Mouse (Mus musculus) neural tube, embryonic 13.5 days (tissue): ENCODE measurements at regions not wholly inside any gene's neighbourhood (a gene's known extent, or its start where the extent isn't known, plus 50 kb on each side); places are given as distances from the start of the nearest gene placed in this dataset.
A peak's percentile ranks its signal among the peaks of the same experiment; 100 is the strongest.

Experiments used
- ATAC-seq: fragments of 200-750 bp; cut with Nextera tagmentation; 2 replicates; pipeline ENCODE4 v1.8.0; 2017; ENCODE audit warnings: low read depth, mild to moderate bottlenecking, moderate TSS enrichment, moderate library complexity
- H3K27ac ChIP-seq: fragments of 300-500 bp; sonication (generic); replicated peaks from 2 replicates; pipeline ENCODE4 v1.5.1; 2015; ENCODE audit warnings: moderate library complexity, mild to moderate bottlenecking, inconsistent platforms
- H3K27me3 ChIP-seq: fragments of 300-500 bp; sonication (generic); 2 replicates; pipeline ENCODE4 v1.6.1; 2015; ENCODE audit warnings: mild to moderate bottlenecking, inconsistent platforms
- H3K36me3 ChIP-seq: fragments of 300-500 bp; sonication (generic); 2 replicates; pipeline ENCODE4 v1.6.1; 2015; ENCODE audit warnings: mild to moderate bottlenecking, inconsistent platforms
- H3K4me1 ChIP-seq: fragments of 300-500 bp; sonication (generic); replicated peaks from 2 replicates; pipeline ENCODE4 v1.6.1; 2015; ENCODE audit warnings: inconsistent platforms
- H3K4me2 ChIP-seq: fragments of 300-500 bp; sonication (generic); 2 replicates; pipeline ENCODE4 v1.6.1; 2015; ENCODE audit warnings: inconsistent platforms, mild to moderate bottlenecking, moderate library complexity
- H3K4me3 ChIP-seq: fragments of 300-500 bp; sonication (generic); 2 replicates; pipeline ENCODE4 v1.5.1; 2015; ENCODE audit warnings: mild to moderate bottlenecking, inconsistent platforms
- H3K9ac ChIP-seq: fragments of 300-500 bp; sonication (generic); 2 replicates; pipeline ENCODE4 v1.6.1; 2015; ENCODE audit warnings: moderate library complexity, mild to moderate bottlenecking, inconsistent platforms
- H3K9me3 ChIP-seq: fragments of 300-500 bp; sonication (generic); 2 replicates; pipeline ENCODE4 v1.6.1; 2016; ENCODE audit warnings: inconsistent platforms
- WGBS: fragments of 180-500 bp; shearing (Covaris S2); methylation state at CpG from one replicate; pipeline ENCODE4 v1.1.7; 2015; 5-methylcytosine and 5-hydroxymethylcytosine counted together

- H3K27me3 ChIP-seq: no peaks in the 10 kb centered on the region
- H3K4me1 ChIP-seq: peaks cover 14% of the 10 kb centered on the region
- no peak for ATAC-seq
- H3K27ac ChIP-seq: no peak overlapping the region
- no peaks in the 10 kb centered on the region for H3K9me3 ChIP-seq
- no peaks in the 10 kb centered on the region for H3K36me3 ChIP-seq
- WGBS: 17% methylated on average over 7 of the region's 7 CpGs
- H3K9ac ChIP-seq: no peak overlapping the region
- H3K4me3 ChIP-seq: no peak overlapping the region
- H3K4me2 ChIP-seq: no peak overlapping the region
Observed at GRCm38 (mm10) chr2:128272789-128273188, 147.0 kb downstream of the Bcl2l11 start.

- Histone ChIP-seq H3K27me3 (no peaks in the 10 kb centered on the region), H3K4me2 (no peak overlapping the region), H3K27ac (no peak overlapping the region), H3K9me3 (no peaks in the 10 kb centered on the region), H3K36me3 (no peaks in the 10 kb centered on the region), H3K9ac (no peak overlapping the region), H3K4me1 (peaks cover 19% of the 10 kb centered on the region), H3K4me3 (no peak overlapping the region)
- ATAC-seq: no peak
- 50% methylated on average over 4 of the region's 4 CpGs for WGBS
Observed at GRCm38 (mm10) chr2:128273292-128273691, 147.5 kb downstream of the Bcl2l11 start.

GRCm38 (mm10) chr2:128276337-128276736 lies 150.5 kb downstream of the Bcl2l11 start:
- ATAC-seq: no peak
- Histone ChIP-seq H3K9ac (no peak overlapping the region), H3K27me3 (no peaks in the 10 kb centered on the region), H3K4me3 (no peak overlapping the region), H3K27ac (no peak overlapping the region), H3K36me3 (no peaks in the 10 kb centered on the region), H3K9me3 (no peaks in the 10 kb centered on the region), H3K4me1 (peaks cover 25% of the 10 kb centered on the region), H3K4me2 (no peak overlapping the region)
- 90% methylated on average over 5 of the region's 5 CpGs for WGBS

GRCm38 (mm10) chr2:128277387-128278123 lies 151.7 kb downstream of the Bcl2l11 start:
- H3K4me1 ChIP-seq: peaks cover 25% of the 10 kb centered on the region
- no peaks in the 10 kb centered on the region for H3K9me3 ChIP-seq
- 48% methylated on average over 4 of the region's 4 CpGs for WGBS
- no peak for ATAC-seq
- H3K27ac ChIP-seq: no peak overlapping the region
- no peak overlapping the region for H3K9ac ChIP-seq
- no peak overlapping the region for H3K4me2 ChIP-seq
- no peaks in the 10 kb centered on the region for H3K27me3 ChIP-seq
- no peak overlapping the region for H3K4me3 ChIP-seq
- H3K36me3 ChIP-seq: no peaks in the 10 kb centered on the region

GRCm38 (mm10) chr2:128278124-128278432 lies 152.2 kb downstream of the Bcl2l11 start:
- Histone ChIP-seq H3K27ac (no peak overlapping the region), H3K4me1 (peaks cover 22% of the 10 kb centered on the region), H3K27me3 (no peaks in the 10 kb centered on the region), H3K36me3 (no peaks in the 10 kb centered on the region), H3K9me3 (no peaks in the 10 kb centered on the region), H3K4me2 (no peak overlapping the region), H3K9ac (no peak overlapping the region), H3K4me3 (no peak overlapping the region)
- 58% methylated on average over 5 of the region's 5 CpGs for WGBS
- ATAC-seq: no peak

GRCm38 (mm10) chr2:128278608-128279081 lies 152.8 kb downstream of the Bcl2l11 start:
- H3K4me3 ChIP-seq: no peak overlapping the region
- peak overlapping the region; percentile 24; the same call in 1 of the 2 replicates for H3K4me2 ChIP-seq
- no peaks in the 10 kb centered on the region for H3K27me3 ChIP-seq
- WGBS: 31% methylated on average over 12 of the region's 12 CpGs
- H3K27ac ChIP-seq: no peak overlapping the region
- H3K4me1 ChIP-seq: peaks cover 22% of the 10 kb centered on the region
- H3K9me3 ChIP-seq: no peaks in the 10 kb centered on the region
- no peaks in the 10 kb centered on the region for H3K36me3 ChIP-seq
- peak; percentile 57; the same call in 1 of the 2 replicates for ATAC-seq
- no peak overlapping the region for H3K9ac ChIP-seq

- no peak for ATAC-seq
Observed at GRCm38 (mm10) chr2:128279127-128279710, 153.4 kb downstream of the Bcl2l11 start.

GRCm38 (mm10) chr2:128282591-128282990 lies 156.8 kb downstream of the Bcl2l11 start:
- Histone ChIP-seq H3K9me3 (no peaks in the 10 kb centered on the region), H3K4me2 (no peak overlapping the region), H3K36me3 (no peaks in the 10 kb centered on the region), H3K4me3 (no peak overlapping the region), H3K9ac (no peak overlapping the region), H3K27me3 (no peaks in the 10 kb centered on the region; the same call in 1 of the 2 replicates), H3K27ac (no peak overlapping the region), H3K4me1 (peaks cover 27% of the 10 kb centered on the region)
- 45% methylated on average over 4 of the region's 4 CpGs for WGBS
- ATAC-seq: no peak

More at GRCm38 (mm10) chr2:128279127-128279710, 153.4 kb downstream of the Bcl2l11 start:
- no peak overlapping the region for H3K4me2 ChIP-seq
- no peak overlapping the region for H3K4me3 ChIP-seq
- no peaks in the 10 kb centered on the region for H3K9me3 ChIP-seq
- 91% methylated on average over 10 of the region's 10 CpGs for WGBS
- no peaks in the 10 kb centered on the region for H3K36me3 ChIP-seq
- no peaks in the 10 kb centered on the region for H3K27me3 ChIP-seq
- no peak overlapping the region for H3K27ac ChIP-seq
- H3K4me1 ChIP-seq: peaks cover 22% of the 10 kb centered on the region
- no peak overlapping the region for H3K9ac ChIP-seq

- no peaks in the 10 kb centered on the region; the same call in 1 of the 2 replicates for H3K27me3 ChIP-seq
- H3K4me3 ChIP-seq: no peak overlapping the region
- peak; percentile 43; the same call in 1 of the 2 replicates for ATAC-seq
- H3K4me1 ChIP-seq: peaks cover 28% of the 10 kb centered on the region
- H3K4me2 ChIP-seq: no peak overlapping the region
- no peak overlapping the region for H3K27ac ChIP-seq
- no peak overlapping the region for H3K9ac ChIP-seq
- H3K9me3 ChIP-seq: no peaks in the 10 kb centered on the region
- no peaks in the 10 kb centered on the region for H3K36me3 ChIP-seq
- 69% methylated on average over 7 of the region's 7 CpGs for WGBS
Observed at GRCm38 (mm10) chr2:128284822-128285421, 159.1 kb downstream of the Bcl2l11 start.

- WGBS: 86% methylated on average over 12 of the region's 12 CpGs
- no peak overlapping the region for H3K4me3 ChIP-seq
- H3K9ac ChIP-seq: no peak overlapping the region
- no peak for ATAC-seq
- no peaks in the 10 kb centered on the region for H3K9me3 ChIP-seq
- H3K27ac ChIP-seq: no peak overlapping the region
- no peak overlapping the region for H3K4me2 ChIP-seq
- peaks cover 28% of the 10 kb centered on the region for H3K4me1 ChIP-seq
- no peaks in the 10 kb centered on the region; the same call in 1 of the 2 replicates for H3K27me3 ChIP-seq
- no peaks in the 10 kb centered on the region for H3K36me3 ChIP-seq
Observed at GRCm38 (mm10) chr2:128285457-128285856, 159.6 kb downstream of the Bcl2l11 start.

GRCm38 (mm10) chr2:128288138-128288551 lies 162.3 kb downstream of the Bcl2l11 start:
- H3K4me2 ChIP-seq: peak overlapping the region; percentile 23
- H3K27ac ChIP-seq: 0 out of 2 replicates have a peak overlapping the region, but pooled peaks have one; percentile 9
- no peak overlapping the region for H3K9ac ChIP-seq
- peak; percentile 45 for ATAC-seq
- no peak overlapping the region for H3K4me3 ChIP-seq
- 22% methylated on average over 12 of the region's 12 CpGs for WGBS
- H3K27me3 ChIP-seq: no peaks in the 10 kb centered on the region; the same call in 1 of the 2 replicates
- H3K9me3 ChIP-seq: peaks cover 14% of the 10 kb centered on the region
- peaks cover 28% of the 10 kb centered on the region for H3K4me1 ChIP-seq
- no peaks in the 10 kb centered on the region for H3K36me3 ChIP-seq

- Histone ChIP-seq H3K36me3 (no peaks in the 10 kb centered on the region), H3K9me3 (peaks cover 14% of the 10 kb centered on the region), H3K27ac (no peak overlapping the region), H3K4me3 (no peak overlapping the region), H3K9ac (no peak overlapping the region), H3K27me3 (no peaks in the 10 kb centered on the region; the same call in 1 of the 2 replicates), H3K4me1 (peaks cover 17% of the 10 kb centered on the region), H3K4me2 (no peak overlapping the region)
- no peak for ATAC-seq
- 86% methylated on average over 3 of the region's 3 CpGs for WGBS
Observed at GRCm38 (mm10) chr2:128290609-128291008, 164.8 kb downstream of the Bcl2l11 start.
